ENCODE assay signal across 19 mouse cellular contexts in the genomic region with DNA sequence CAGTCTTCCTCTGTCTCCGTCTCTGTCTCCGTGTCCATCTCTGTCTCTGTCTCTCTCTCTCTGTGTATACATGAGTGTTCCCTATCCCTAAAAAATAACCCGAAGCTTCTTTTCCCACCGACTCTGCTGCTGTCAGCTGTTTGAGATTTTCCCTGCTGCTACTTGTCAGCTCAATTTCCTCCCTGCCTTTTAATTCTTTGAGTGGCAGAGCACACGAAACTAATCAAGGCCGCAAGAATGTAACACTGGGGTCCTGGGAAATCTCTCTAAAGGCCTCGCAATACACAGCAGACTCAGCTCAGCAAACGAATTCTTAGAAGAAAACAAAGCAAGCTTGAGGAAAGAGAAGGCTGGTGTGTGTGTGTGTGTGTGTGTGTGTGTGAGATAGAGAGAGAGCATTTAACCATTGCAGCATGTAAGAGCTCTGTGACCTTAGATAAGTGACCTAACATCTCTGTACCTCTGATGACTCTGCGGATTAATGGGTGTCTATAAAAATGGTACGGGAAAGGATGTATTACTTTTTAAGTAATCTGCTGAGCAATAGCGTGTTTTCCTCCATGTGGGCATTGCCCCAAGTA. TPM values are rescaled to one million over a fixed set of nuclear protein-coding genes. Genes with fewer than 3 reads are reported as not detected.
DNase-seq lines count a peak whose midpoint lies in the region; ATAC-seq lines count a peak whose summit lies in the region.
"Had no signal": no experiment of that assay in that cellular context is flagged by ENCODE, and none has a peak within 500 bp of the region (broad histone marks: within the 10 kb centered on the region; RNA-seq: fewer than 3 reads in every experiment).

No protein-coding gene starts in this region.

- H3K27ac ChIP-seq in liver, embryonic 11.5 days (ENCODE audit: low read depth, low read length): no peak overlapping the region
- no peak overlapping the region for H3K27ac ChIP-seq in embryonic facial prominence, embryonic 14.5 days (replicated peaks; ENCODE audit: low read depth, low read length)
- H3K27ac ChIP-seq in hindbrain, embryonic 12.5 days: peak overlapping the region; percentile 8
- H3K27ac ChIP-seq in midbrain, embryonic 12.5 days (replicated peaks): peak overlapping the region; percentile 76
- H3K27ac ChIP-seq: liver, embryonic 15.5 days had no signal

- no peak overlapping the region for H3K4me2 ChIP-seq in liver, embryonic 11.5 days
- peak overlapping the region; percentile 2 for H3K4me2 ChIP-seq in embryonic facial prominence, embryonic 14.5 days (ENCODE audit: low read depth, low read length)
- no peak overlapping the region for H3K4me2 ChIP-seq in hindbrain, embryonic 12.5 days (replicated peaks)
- no peak overlapping the region for H3K4me2 ChIP-seq in midbrain, embryonic 12.5 days (replicated peaks)
- H3K4me2 ChIP-seq: heart, embryonic 11.5 days; liver, embryonic 15.5 days had no signal

- H3K4me1 ChIP-seq in liver, embryonic 11.5 days (replicated peaks; ENCODE audit: control insufficient read depth, insufficient read depth, low read length): peaks cover 18% of the 10 kb centered on the region
- peaks cover 24% of the 10 kb centered on the region for H3K4me1 ChIP-seq in embryonic facial prominence, embryonic 14.5 days (ENCODE audit: control insufficient read depth, insufficient read depth, low read length)
- peaks cover 36% of the 10 kb centered on the region for H3K4me1 ChIP-seq in hindbrain, embryonic 12.5 days
- H3K4me1 ChIP-seq in midbrain, embryonic 12.5 days: peaks cover 52% of the 10 kb centered on the region

- no peak overlapping the region for H3K9ac ChIP-seq in liver, embryonic 11.5 days (ENCODE audit: low read depth, low read length)
- H3K9ac ChIP-seq in embryonic facial prominence, embryonic 14.5 days (ENCODE audit: low read depth, low read length): no peak overlapping the region
- H3K9ac ChIP-seq in hindbrain, embryonic 12.5 days: no peak overlapping the region
- no peak overlapping the region for H3K9ac ChIP-seq in midbrain, embryonic 12.5 days (replicated peaks)
- H3K9ac ChIP-seq: liver, embryonic 15.5 days had no signal

- DNase-seq in liver, embryonic 11.5 days (ENCODE audit: low spot score): no peak
- no peak for DNase-seq in liver
- DNase-seq in embryonic facial prominence, embryonic 14.5 days (ENCODE audit: low spot score): peak; percentile 62
- DNase-seq in right cerebral cortex, postnatal 4 days: no peak
- no peak for DNase-seq in adrenal gland, postnatal 14 days
- DNase-seq in layer of hippocampus, postnatal 10 days (ENCODE audit: low spot score in 2 of 2): no peak
- DNase-seq: adrenal gland, postnatal 25 days; gastrocnemius, postnatal 14 days; heart, postnatal 36 days; kidney, adult 18-20 months had no signal

- ATAC-seq in liver, embryonic 11.5 days (replicated peaks; ENCODE audit: low FRiP score): peak; percentile 63; the same call in 1 of the 2 replicates
- ATAC-seq in embryonic facial prominence, embryonic 14.5 days (ENCODE audit: low read depth): no peak
- ATAC-seq in hindbrain, embryonic 12.5 days (ENCODE audit: low FRiP score): no peak
- ATAC-seq in midbrain, embryonic 12.5 days (ENCODE audit: low FRiP score, low read depth): peak; percentile 38; the same call in 1 of the 2 replicates

- WGBS in liver, embryonic 11.5 days: 48% methylated on average over 11 of the region's 11 CpGs
- WGBS in embryonic facial prominence, embryonic 14.5 days: 22% methylated on average over 11 of the region's 11 CpGs
- 50% methylated on average over 11 of the region's 11 CpGs for WGBS in hindbrain, embryonic 12.5 days
- 30% methylated on average over 11 of the region's 11 CpGs for WGBS in midbrain, embryonic 12.5 days

- H3K36me3 ChIP-seq in liver, embryonic 11.5 days (ENCODE audit: control insufficient read depth, insufficient read depth, low read length): no peaks in the 10 kb centered on the region
- no peaks in the 10 kb centered on the region for H3K36me3 ChIP-seq in embryonic facial prominence, embryonic 14.5 days (ENCODE audit: control insufficient read depth, insufficient read depth, low read length)
- no peaks in the 10 kb centered on the region for H3K36me3 ChIP-seq in hindbrain, embryonic 12.5 days
- no peaks in the 10 kb centered on the region for H3K36me3 ChIP-seq in midbrain, embryonic 12.5 days
- H3K36me3 ChIP-seq: liver, embryonic 15.5 days had no signal

- no peaks in the 10 kb centered on the region for H3K9me3 ChIP-seq in liver, embryonic 11.5 days (ENCODE audit: control insufficient read depth, low read length)
- H3K9me3 ChIP-seq in embryonic facial prominence, embryonic 14.5 days (ENCODE audit: control insufficient read depth, low read length): no peaks in the 10 kb centered on the region
- H3K9me3 ChIP-seq in hindbrain, embryonic 12.5 days (replicated peaks): no peaks in the 10 kb centered on the region
- no peaks in the 10 kb centered on the region for H3K9me3 ChIP-seq in midbrain, embryonic 12.5 days
- H3K9me3 ChIP-seq: liver, embryonic 15.5 days had no signal

- H3K4me3 ChIP-seq in liver, embryonic 11.5 days (ENCODE audit: low read depth, low read length): no peak overlapping the region
- no peak overlapping the region for H3K4me3 ChIP-seq in embryonic facial prominence, embryonic 14.5 days (ENCODE audit: low read depth, low read length)
- H3K4me3 ChIP-seq in hindbrain, embryonic 12.5 days: no peak overlapping the region
- H3K4me3 ChIP-seq in midbrain, embryonic 12.5 days: no peak overlapping the region
- H3K4me3 ChIP-seq: liver, embryonic 15.5 days had no signal

- no peaks in the 10 kb centered on the region for H3K27me3 ChIP-seq in liver, embryonic 11.5 days (replicated peaks; ENCODE audit: control insufficient read depth, insufficient read depth, low read length)
- no peaks in the 10 kb centered on the region for H3K27me3 ChIP-seq in embryonic facial prominence, embryonic 14.5 days (replicated peaks; ENCODE audit: control insufficient read depth, insufficient read depth, low read length)
- H3K27me3 ChIP-seq in hindbrain, embryonic 12.5 days: no peaks in the 10 kb centered on the region
- no peaks in the 10 kb centered on the region for H3K27me3 ChIP-seq in midbrain, embryonic 12.5 days
- H3K27me3 ChIP-seq: liver, embryonic 15.5 days had no signal

RNA-seq across cellular contexts. Expression of a gene that starts 15.0 kb away (rescaled TPM):
- 2.2 and 2.5 TPM in 2 replicates for polyA plus RNA-seq in liver, embryonic 11.5 days (2014; fragmentation: Nextera tagmentation; extraction: Ambion mirVana)
- 0.35 and 1.1 TPM in 2 replicates for polyA plus RNA-seq in embryonic facial prominence, embryonic 14.5 days (2014; fragmentation: Nextera tagmentation; extraction: Ambion mirVana)
- 0.05 TPM in 1 of 2 replicates, not detected in the other for polyA plus RNA-seq in hindbrain, embryonic 12.5 days (2016; fragmentation: Nextera tagmentation; extraction: Ambion mirVana)
- 0.05 TPM in 1 of 2 replicates, not detected in the other for polyA plus RNA-seq in midbrain, embryonic 12.5 days (2016; fragmentation: Nextera tagmentation; extraction: Ambion mirVana)
- total RNA-seq in adrenal gland, postnatal 14 days (2021): 0.11 TPM in 1 of 2 replicates, not detected in the other
- total RNA-seq in layer of hippocampus, postnatal 10 days (2021): under 1 TPM in 1 of 2 experiments, not detected in 1; 0.09 TPM
- total RNA-seq: heart, postnatal 36 days; monocyte, adult 5-6 weeks; neutrophil, adult 5-6 weeks had no signal
- polyA plus RNA-seq: C2C12; heart, embryonic 11.5 days had no signal

RNA-seq across cellular contexts. Expression of a gene that starts 27.2 kb away (rescaled TPM):
- 5.9 and 6.1 TPM in 2 replicates for polyA plus RNA-seq in liver, embryonic 11.5 days (2014; fragmentation: Nextera tagmentation; extraction: Ambion mirVana)
- polyA plus RNA-seq in embryonic facial prominence, embryonic 14.5 days (2014; fragmentation: Nextera tagmentation; extraction: Ambion mirVana): 8.7 TPM in 2 replicates
- 20.0 and 21.1 TPM in 2 replicates for polyA plus RNA-seq in hindbrain, embryonic 12.5 days (2016; fragmentation: Nextera tagmentation; extraction: Ambion mirVana)
- polyA plus RNA-seq in midbrain, embryonic 12.5 days (2016; fragmentation: Nextera tagmentation; extraction: Ambion mirVana): 23.6 and 25.5 TPM in 2 replicates
- 5.0 and 5.8 TPM in 2 replicates for total RNA-seq in adrenal gland, postnatal 14 days (2021)
- 10 to 100 TPM; 13.3 to 13.4 TPM for total RNA-seq in layer of hippocampus, postnatal 10 days (2021)
- total RNA-seq: monocyte, adult 5-6 weeks; neutrophil, adult 5-6 weeks had no signal

RNA-seq across cellular contexts. Expression of a gene that starts 46.7 kb away (rescaled TPM):
- polyA plus RNA-seq in liver, embryonic 11.5 days (2014; fragmentation: Nextera tagmentation; extraction: Ambion mirVana): 0.07 and 0.29 TPM in 2 replicates
- polyA plus RNA-seq in embryonic facial prominence, embryonic 14.5 days (2014; fragmentation: Nextera tagmentation; extraction: Ambion mirVana): 0.55 and 0.64 TPM in 2 replicates
- 5.5 and 6.6 TPM in 2 replicates for polyA plus RNA-seq in hindbrain, embryonic 12.5 days (2016; fragmentation: Nextera tagmentation; extraction: Ambion mirVana)
- 7.6 and 9.2 TPM in 2 replicates for polyA plus RNA-seq in midbrain, embryonic 12.5 days (2016; fragmentation: Nextera tagmentation; extraction: Ambion mirVana)
- not detected in 2 replicates for total RNA-seq in adrenal gland, postnatal 14 days (2021)
- total RNA-seq in layer of hippocampus, postnatal 10 days (2021): under 1 TPM; 0.85 to 0.94 TPM
- total RNA-seq: adrenal gland, postnatal 25 days; ES-E14; heart, postnatal 36 days; monocyte, adult 5-6 weeks; neutrophil, adult 5-6 weeks had no signal
- polyA plus RNA-seq: C2C12; liver, embryonic 15.5 days; testis, adult 2 months had no signal

RNA-seq across cellular contexts. Expression of a gene that starts 57.8 kb away (rescaled TPM):
- 2.9 and 4.0 TPM in 2 replicates for polyA plus RNA-seq in liver, embryonic 11.5 days (2014; fragmentation: Nextera tagmentation; extraction: Ambion mirVana)
- 1.6 and 1.9 TPM in 2 replicates for polyA plus RNA-seq in embryonic facial prominence, embryonic 14.5 days (2014; fragmentation: Nextera tagmentation; extraction: Ambion mirVana)
- 0.55 and 1.2 TPM in 2 replicates for polyA plus RNA-seq in hindbrain, embryonic 12.5 days (2016; fragmentation: Nextera tagmentation; extraction: Ambion mirVana)
- 2.4 and 2.6 TPM in 2 replicates for polyA plus RNA-seq in midbrain, embryonic 12.5 days (2016; fragmentation: Nextera tagmentation; extraction: Ambion mirVana)
- total RNA-seq in adrenal gland, postnatal 14 days (2021): 0.71 and 11.3 TPM in 2 replicates
- total RNA-seq in layer of hippocampus, postnatal 10 days (2021): 10 to 100 TPM; 22.1 to 23.8 TPM
- total RNA-seq: monocyte, adult 5-6 weeks; neutrophil, adult 5-6 weeks had no signal
- polyA plus RNA-seq: C2C12 had no signal

Comparison
In these comparisons a context has a peak if more than half of its experiments do, and no peak if none do; other contexts are left out.
1. ATAC-seq: peak in liver, embryonic 11.5 days (single experiment) and midbrain, embryonic 12.5 days (single experiment); none in embryonic facial prominence, embryonic 14.5 days (single experiment) and hindbrain, embryonic 12.5 days (single experiment).
2. H3K27ac ChIP-seq: peak in hindbrain, embryonic 12.5 days (single experiment) and midbrain, embryonic 12.5 days (single experiment); none in liver, embryonic 11.5 days (single experiment) and embryonic facial prominence, embryonic 14.5 days (single experiment).